8 mouse cellular contexts compared by ENCODE assay signal in the genomic region with DNA sequence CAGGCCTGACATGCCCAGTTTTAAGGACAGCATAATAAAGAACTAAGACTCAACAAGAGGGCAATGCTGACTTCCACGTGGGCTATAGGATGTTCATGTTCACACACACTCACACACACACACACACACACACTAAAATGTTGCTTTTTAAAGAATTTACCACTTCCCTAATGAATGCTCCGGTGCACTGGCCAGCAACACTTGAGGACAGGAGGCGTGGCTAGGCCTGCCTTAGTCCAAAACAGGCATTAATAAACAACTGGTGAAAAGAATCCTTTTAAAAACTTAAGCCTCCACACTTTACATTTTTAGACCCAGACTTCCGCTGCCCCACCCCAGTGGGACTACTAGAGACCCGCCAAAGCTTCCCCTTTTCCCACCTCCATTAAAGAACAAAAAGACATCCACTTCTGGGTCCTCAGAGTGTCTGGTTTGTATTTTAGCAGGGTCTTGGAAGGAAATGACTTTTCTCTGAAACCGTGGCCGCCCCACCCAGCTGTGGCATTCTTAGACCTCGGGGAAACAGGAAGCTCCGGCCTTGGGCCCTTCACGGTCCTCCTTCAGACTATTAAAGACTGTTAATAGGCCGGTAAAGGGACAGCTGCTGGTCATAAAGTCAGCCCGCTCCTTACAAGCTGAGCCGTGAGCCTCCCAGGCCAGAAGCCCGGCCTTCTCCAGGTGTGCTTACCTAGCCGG. TPM values are rescaled to one million over a fixed set of nuclear protein-coding genes. Genes with fewer than 3 reads are reported as not detected.
A peak's percentile ranks its signal among the peaks of the same experiment; 100 is the strongest.
DNase-seq lines count a peak whose midpoint lies in the region; TF ChIP-seq lines count a peak whose summit lies in the region.

No protein-coding gene starts in this region.

- H3K9me3 ChIP-seq in heart, embryonic 10.5 days, result no peaks in the 10 kb centered on the region

- H3K27ac ChIP-seq in heart, embryonic 10.5 days, result peak overlapping the region; percentile 82
- H3K27ac ChIP-seq in spleen, adult 2 months (ENCODE audit: insufficient read depth, low read length), result peak overlapping the region; percentile 96

- TF ChIP-seq POLR2A in spleen, adult 2 months (IDR thresholded peaks at IDR 0.05; ENCODE audit: low read depth, low read length), result no peak; the same call in 1 of the 2 replicates

- DNase-seq in layer of hippocampus, adult 9-11 months, result peak; percentile 74
- DNase-seq in layer of hippocampus, adult 8-10 months (ENCODE audit: low spot score in 2 of 2), result no peak
- peak; percentile 57 for DNase-seq in embryo, embryonic 11 days
- DNase-seq in heart, embryonic 10.5 days (ENCODE audit: low spot score), result no peak
- DNase-seq in kidney, adult 9 months, result peak; percentile 89
- peak; percentile 81 for DNase-seq in lung, postnatal 10 days
- DNase-seq in spleen, adult 2 months (ENCODE audit: low read depth in 1 of 2, low spot score in 2 of 2), result peak; percentile 52 to 77
- DNase-seq in cerebellum, postnatal 14 days, result no peak

- no peak for TF ChIP-seq CTCF in spleen, adult 2 months (IDR thresholded peaks at IDR 0.05; ENCODE audit: extremely low read depth, insufficient read depth, insufficient read length, insufficient replicate concordance)

- H3K4me1 ChIP-seq in heart, embryonic 10.5 days, result peaks cover 31% of the 10 kb centered on the region
- peaks cover 25% of the 10 kb centered on the region; the same call in 1 of the 2 replicates for H3K4me1 ChIP-seq in spleen, adult 2 months (ENCODE audit: control insufficient read depth, insufficient read depth, insufficient read length)

- H3K36me3 ChIP-seq in heart, embryonic 10.5 days, result peaks cover 17% of the 10 kb centered on the region
- H3K36me3 ChIP-seq in spleen, adult 2 months (ENCODE audit: control insufficient read depth, insufficient read depth, low read length), result no peaks in the 10 kb centered on the region; the same call in 1 of the 2 replicates

- no peaks in the 10 kb centered on the region for H3K27me3 ChIP-seq in heart, embryonic 10.5 days (ENCODE audit: insufficient read depth, poor library complexity, severe bottlenecking)
- H3K27me3 ChIP-seq in spleen, adult 2 months (ENCODE audit: control insufficient read depth, insufficient read depth, low read length), result no peaks in the 10 kb centered on the region

- H3K4me3 ChIP-seq in heart, embryonic 10.5 days, result peak overlapping the region; percentile 48
- peak overlapping the region; percentile 58 for H3K4me3 ChIP-seq in spleen, adult 2 months (ENCODE audit: extremely low read depth, insufficient read depth, insufficient read length)

- 12% methylated on average over 15 of the region's 15 CpGs for WGBS in heart, embryonic 10.5 days
- WGBS in spleen, adult 2 months, result 5% methylated on average over 15 of the region's 15 CpGs

RNA-seq across cellular contexts. Expression of gene Zdhhc18, which starts 9.7 kb away (rescaled TPM):
- total RNA-seq in layer of hippocampus, adult 8-10 months (2022), result 10 to 100 TPM; 30.7 to 44.0 (median 42.9) TPM
- 1.6 and 2.9 TPM in 2 replicates for polyA plus RNA-seq in heart, embryonic 10.5 days (2016; fragmentation: Nextera tagmentation; extraction: Ambion mirVana)
- 133 and 134 TPM in 2 replicates for polyA plus RNA-seq in spleen, adult 2 months (2012; rRNA removed)

RNA-seq across cellular contexts. Expression of gene Pigv, which starts 12.8 kb away (rescaled TPM):
- total RNA-seq in layer of hippocampus, adult 8-10 months (2022), result 10 to 100 TPM in 2 of 4 experiments, 1 to 10 TPM in 2; 9.4 to 13.0 (median 11.3) TPM
- 15.2 and 16.4 TPM in 2 replicates for polyA plus RNA-seq in heart, embryonic 10.5 days (2016; fragmentation: Nextera tagmentation; extraction: Ambion mirVana)
- 14.5 and 16.0 TPM in 2 replicates for polyA plus RNA-seq in spleen, adult 2 months (2012; rRNA removed)

RNA-seq across cellular contexts. Expression of gene Sfn, which starts 57.7 kb away (rescaled TPM):
- 1 to 10 TPM; 1.4 to 3.1 (median 2.1) TPM for total RNA-seq in layer of hippocampus, adult 8-10 months (2022)
- polyA plus RNA-seq in heart, embryonic 10.5 days (2016; fragmentation: Nextera tagmentation; extraction: Ambion mirVana), result 4.3 and 12.9 TPM in 2 replicates
- 15.5 and 26.1 TPM in 2 replicates for polyA plus RNA-seq in spleen, adult 2 months (2012; rRNA removed)

Comparison
In these comparisons a context has a peak if more than half of its experiments do, and no peak if none do; other contexts are left out.
1. DNase-seq: peak in layer of hippocampus, adult 9-11 months (single experiment), embryo, embryonic 11 days (single experiment), kidney, adult 9 months (single experiment), lung, postnatal 10 days (single experiment) and spleen, adult 2 months (2 of 2); none in layer of hippocampus, adult 8-10 months (0 of 2), heart, embryonic 10.5 days (single experiment) and cerebellum, postnatal 14 days (0 of 2).
2. RNA of gene Zdhhc18, which starts 9.7 kb away (polyA plus RNA-seq): 133 to 134 TPM in spleen, adult 2 months; 1.6 to 2.9 TPM in heart, embryonic 10.5 days; every median in the first group is over 10 times any median in the second.